Mouse (Mus musculus) heart, postnatal 14 days (tissue): ENCODE results near the gene Pik3c2g. TPM values are rescaled to one million over a fixed set of nuclear protein-coding genes. Genes with fewer than 3 reads are reported as not detected.
A peak's percentile ranks its signal among the peaks of the same experiment; 100 is the strongest.
"Not testable (repeated sequence)": the region's sequence is repeated elsewhere in the genome, so short reads cannot be mapped to it uniquely, and the experiment has no call there.

Experiments
- DNase-seq, 2 experiments: peaks; one replicate each; pipeline ENCODE4 v3.0.0; 2021 to 2022
- intact Hi-C: fragments of 180-260 bp; cut with DNase I; formaldehyde crosslinking; loops from one replicate; pipeline ENCODE4 v1.15.1; 2025
- total RNA-seq, 2 experiments: library from RNA; stranded (reverse); gene quantifications; 2 replicates each; pipeline ENCODE4 v1.2.3; 2021

The Pik3c2g gene
- total RNA-seq, 2 experiments from 2014 or later: 0.07 TPM; not detected in 1

DNA sequence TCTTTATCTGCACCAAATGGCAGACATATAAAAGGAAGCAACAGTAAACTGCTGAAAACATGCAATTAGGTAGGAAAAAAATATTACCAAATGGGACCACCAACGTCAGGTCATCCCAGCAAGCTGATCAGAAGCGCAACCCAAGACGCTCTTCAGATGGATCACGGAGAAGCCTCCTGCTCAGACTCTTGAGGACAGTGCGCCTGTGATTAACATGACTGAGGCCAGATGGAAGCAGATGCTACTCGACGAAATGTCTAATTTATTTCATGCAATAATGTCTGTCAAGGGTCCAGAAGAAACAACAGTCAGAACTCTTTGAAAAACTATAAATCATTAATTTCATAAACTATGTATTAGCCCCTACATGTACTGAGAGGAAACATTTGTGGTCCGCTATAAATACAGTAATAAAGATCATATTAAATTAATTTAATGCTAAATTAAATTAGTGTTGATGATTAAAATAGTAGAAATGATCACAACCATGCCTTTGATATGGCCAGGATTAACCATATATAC is 312.7 kb downstream of the Pik3c2g start:
- intact Hi-C loops: no loop called here
- DNase-seq: no peak

DNA sequence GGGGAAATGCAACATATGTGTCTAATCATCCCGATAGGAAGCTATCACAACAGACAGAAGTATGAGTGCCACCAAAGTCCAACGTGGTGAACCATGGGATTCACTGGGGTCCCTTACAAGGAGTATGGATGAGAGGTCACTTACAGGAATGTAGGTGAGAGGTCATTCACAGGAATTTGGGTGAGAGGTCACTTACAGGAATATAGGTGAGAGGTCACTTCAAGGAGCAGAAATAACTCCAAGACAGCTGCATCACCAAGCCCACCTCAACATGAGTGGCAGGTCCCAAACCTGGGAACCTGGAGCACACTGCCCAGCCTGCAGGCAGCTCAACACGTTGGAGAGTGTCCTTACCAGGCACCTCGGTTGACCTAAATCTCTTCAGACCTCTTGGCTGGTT is 314.8 kb downstream of the Pik3c2g start:
- DNase-seq: peak in 1 of 2 experiments; percentile 15
- intact Hi-C loops: no loop called here

DNA sequence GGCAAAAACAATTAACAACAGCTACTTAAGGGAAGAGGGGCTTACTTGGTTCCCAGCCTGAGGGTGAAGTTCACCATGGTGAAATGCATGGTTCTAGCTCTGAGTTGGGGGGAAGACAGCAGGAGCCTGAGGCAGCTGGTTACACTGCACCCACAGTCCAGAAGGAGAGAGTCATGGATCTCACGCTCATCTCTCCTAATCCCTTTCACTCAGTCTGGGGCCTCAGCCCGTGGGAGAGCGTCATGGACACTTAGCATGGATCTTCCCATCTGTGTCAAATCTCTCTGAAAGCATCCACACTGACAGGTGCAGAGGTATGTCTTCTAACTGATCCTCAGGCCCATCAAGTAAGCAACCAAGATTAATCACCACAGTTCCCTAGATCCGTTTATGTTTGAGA is 320.1 kb downstream of the Pik3c2g start:
- intact Hi-C loops: no loop called here
- DNase-seq: no peak

DNA sequence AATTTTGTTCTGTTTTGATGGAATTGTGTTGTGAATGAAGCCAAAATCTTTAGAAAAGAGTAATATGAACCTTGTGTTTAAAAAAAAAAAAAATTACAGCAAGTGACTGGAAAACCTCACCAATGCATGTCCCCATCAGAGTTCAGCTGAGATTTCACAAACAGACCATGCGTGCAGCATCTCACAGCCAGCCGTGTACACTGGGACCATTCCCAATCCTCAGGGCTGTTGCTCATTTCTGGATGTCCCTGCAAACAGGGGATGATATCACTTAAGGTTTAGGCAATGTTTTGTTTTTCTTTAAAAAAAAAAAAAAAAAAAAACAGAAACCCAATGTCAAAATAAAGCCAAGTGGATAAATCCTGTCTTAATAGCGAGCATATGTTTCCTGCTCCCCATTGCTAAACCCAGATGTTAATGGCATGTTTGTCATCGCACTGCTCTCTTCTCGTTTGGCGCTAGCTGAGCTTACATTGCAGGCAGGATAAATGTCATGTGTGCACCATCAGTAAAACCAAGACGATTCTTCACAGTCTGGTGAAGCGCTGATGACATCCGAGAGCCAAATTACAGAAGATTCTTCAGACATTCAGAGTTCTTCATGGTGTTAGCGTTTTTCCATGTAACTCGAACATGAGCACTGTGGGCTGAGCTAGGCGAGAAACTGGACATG is 322.1 kb downstream of the Pik3c2g start:
- intact Hi-C loops: no loop called here
- peak; percentile 42 to 45 for DNase-seq

DNA sequence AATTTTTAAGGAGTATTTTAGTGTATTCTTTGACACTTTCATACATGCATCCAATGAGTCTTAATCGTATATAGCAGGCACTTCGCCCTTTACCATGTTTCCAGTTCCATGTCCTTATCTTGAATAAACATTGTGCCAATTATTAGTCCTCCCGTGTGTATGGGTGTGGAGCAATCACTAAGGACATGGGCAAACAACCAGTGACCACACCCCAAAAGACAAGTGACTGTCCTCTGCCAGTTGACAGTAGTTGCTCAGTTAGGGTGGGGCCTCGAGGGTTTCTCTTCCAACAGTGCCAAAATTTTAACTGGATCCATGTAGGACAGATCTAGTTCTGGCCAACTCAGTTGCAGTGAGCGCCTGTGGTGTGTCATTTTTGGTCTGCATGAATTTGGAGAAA is 341.7 kb downstream of the Pik3c2g start:
- intact Hi-C loops: no loop called here
- no peak for DNase-seq

DNA sequence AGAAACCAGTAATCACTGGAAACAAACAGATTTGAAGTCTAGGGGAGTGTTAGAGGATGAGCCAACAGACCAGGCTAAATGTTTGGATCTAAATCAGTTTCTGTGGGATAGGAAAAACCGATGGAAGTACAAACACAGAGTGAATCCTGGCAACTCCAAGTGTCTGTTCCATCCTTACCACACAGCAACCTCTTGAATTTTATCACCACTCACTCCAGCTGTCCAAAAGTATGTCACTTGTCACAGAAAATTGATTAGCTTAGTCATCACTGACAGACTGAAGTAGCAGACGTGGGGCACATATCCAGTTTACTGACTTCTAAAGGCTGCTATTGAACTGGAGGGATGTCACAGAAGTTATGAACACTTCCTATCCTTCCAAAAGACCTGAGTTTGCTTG is 347.8 kb downstream of the Pik3c2g start:
- intact Hi-C loops: no loop called here
- no peak for DNase-seq

DNA sequence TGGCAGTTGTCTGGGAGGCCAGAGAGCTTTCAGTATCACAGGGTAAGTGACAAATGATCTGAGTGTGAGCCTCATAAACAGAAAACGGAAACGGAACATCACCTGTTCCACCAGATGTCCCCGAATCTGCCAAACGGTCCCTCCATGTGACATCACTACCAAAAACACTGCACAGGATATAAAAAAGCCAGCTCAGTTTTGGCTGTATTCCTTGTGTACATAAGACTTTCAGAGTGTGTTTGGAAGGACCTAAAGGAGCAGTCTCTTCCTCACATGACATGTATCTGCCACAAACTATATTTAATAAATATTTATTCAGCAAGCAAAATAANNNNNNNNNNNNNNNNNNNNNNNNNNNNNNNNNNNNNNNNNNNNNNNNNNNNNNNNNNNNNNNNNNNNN is 350.6 kb downstream of the Pik3c2g start:
- DNase-seq, intact Hi-C loops: not testable (repeated sequence)

DNA sequence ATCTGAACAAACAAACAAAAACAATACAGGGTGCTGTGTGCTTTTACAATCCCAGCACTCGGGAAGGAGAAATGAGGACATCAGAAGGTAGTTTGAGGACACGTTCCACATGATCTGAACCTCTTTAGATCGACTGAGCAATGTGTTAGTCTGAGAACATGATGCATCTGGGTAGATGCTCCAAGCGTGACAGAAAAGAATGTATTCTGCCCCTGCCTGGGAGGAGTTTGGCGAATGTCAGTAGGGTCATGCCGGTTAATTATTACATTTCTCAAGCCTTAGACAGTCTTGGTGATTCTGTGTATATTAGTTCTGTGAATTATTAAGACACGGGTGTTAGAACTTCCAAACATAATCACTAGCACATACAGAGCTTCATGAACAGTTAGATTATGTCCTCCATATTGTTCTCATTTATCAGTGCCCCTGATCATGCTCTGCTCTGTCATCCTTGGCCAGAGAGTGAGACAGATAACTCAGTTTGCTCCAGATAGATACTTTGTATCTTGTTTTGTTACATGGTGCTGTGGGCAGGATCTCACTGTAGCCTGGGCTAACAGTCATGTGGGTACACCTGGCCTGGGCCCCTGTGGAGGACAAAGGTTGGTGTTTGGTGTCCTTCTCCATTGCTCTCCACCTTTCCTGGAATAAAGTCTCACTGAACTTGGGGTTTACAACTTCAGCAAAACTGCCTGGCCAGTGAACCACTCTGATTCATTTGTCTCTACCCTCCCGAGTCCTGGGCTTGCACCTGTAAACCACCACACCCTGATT is 360.3 kb downstream of the Pik3c2g start:
- DNase-seq: no peak

DNA sequence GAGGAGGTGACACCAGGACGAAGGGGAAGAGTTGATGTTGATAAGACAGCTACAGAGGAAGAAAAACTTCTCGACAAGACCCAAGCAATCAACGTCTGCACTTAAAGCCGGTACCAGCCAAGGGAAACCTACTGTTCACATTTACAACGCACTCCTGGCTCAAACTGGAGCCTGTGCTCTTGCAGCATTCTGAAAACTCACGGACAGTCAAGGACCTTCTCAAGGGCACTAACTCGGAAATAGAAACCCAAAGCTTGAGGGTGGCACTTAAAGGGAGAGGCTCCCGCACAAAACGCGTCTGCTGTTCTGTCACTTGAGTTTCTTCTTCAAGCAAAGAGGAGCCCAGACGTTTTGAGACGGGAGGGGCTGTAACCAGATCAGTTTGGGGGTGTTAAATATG is 366.6 kb downstream of the Pik3c2g start:
- intact Hi-C loops: no loop called here
- peak in 1 of 2 experiments; percentile 23 for DNase-seq

More for the DNA sequence above, 360.3 kb downstream of the Pik3c2g start:
- intact Hi-C loops: no loop called here

DNA sequence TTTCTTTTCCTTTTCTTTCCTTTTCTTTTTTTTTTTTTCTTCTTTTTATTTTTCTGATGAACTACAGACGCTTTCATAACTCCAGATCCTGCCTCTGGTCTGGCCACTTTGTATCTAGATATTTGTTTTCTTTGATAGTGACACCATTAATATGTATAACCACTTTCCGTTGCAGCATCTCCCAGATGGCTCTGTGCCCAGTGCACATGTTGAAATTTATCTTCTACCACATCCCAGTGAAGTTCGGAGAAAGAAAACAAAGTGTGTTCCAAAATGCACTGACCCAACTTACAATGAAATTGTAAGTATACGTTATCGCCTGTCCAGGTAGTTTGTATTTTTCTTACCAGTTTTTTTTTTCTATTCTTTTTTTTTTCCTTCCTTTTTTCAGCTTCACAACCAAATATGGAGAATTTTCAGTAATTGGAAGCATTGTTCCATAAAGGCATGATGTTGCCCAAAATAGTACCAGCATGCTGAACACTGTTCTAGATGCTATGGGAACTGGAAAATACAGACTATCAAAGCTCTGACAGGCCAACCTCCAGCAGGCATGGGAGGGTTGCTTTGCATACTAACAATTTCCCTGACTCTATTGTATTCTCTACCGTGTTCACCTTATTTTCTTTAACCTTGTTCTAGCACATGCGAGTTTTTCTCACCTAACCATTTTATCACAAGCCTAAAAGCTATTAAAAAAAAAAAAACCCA is 370.7 kb downstream of the Pik3c2g start:
- DNase-seq: no peak
- intact Hi-C loops: no loop called here

DNA sequence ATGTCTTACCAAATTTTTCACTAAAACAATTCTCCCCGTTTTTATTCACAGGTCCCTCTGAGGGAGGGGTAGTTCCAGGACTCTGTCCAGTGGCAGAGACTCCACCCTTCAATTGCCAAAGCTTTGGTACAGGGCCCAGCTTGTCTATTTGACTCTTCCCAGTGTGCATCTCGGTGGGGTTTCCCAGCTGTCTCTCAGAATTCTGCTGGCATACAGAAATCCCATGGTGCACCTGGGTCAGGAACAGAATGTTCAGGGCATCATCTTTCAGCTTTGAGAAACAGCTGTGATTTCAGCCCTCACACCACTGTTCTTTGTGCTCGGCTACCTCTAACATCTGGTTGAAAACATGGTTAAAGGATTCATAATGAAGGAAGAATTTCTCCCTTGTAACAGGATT is 376.8 kb downstream of the Pik3c2g start:
- peak; percentile 25 to 33 for DNase-seq
- intact Hi-C loops: no loop called here

DNA sequence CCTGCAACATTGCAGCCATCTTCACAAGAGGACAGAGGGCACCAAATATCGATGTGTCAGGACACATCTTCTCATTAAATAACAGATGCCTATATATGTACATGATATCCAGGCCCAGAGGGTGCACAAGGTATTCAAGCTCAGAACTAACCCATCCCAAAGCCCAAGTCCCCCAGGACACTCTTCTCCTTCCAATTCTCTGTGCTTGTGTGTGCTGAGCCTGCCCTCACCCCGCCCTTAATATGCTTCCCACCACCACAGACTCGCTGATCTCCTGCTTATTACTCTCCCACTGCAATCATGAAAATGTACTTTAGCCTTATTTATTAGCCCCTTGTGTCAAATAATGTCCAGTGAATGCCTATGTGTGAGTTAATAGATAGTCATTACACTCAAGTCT is 377.9 kb downstream of the Pik3c2g start:
- intact Hi-C loops: no loop called here
- DNase-seq: no peak

DNA sequence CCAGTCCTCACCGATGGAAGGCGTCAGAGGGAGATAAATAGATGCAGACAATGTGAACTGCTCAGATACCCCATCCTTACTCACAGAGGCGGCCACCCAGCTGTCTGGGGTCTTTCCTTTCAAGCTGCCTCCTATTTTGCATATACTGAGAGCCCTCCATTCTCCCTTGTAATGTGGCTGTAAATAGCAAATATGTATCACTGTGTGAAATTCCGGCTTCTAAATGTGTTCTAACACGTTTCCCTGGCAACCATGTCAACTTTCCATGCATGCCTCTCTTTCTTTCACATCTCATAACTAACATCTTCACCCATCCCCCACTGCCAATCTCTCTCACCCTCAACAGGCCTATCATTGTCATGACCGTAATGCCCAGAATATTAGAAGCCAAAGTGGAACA is 379.7 kb downstream of the Pik3c2g start:
- DNase-seq: no peak
- intact Hi-C loops: no loop called here

DNA sequence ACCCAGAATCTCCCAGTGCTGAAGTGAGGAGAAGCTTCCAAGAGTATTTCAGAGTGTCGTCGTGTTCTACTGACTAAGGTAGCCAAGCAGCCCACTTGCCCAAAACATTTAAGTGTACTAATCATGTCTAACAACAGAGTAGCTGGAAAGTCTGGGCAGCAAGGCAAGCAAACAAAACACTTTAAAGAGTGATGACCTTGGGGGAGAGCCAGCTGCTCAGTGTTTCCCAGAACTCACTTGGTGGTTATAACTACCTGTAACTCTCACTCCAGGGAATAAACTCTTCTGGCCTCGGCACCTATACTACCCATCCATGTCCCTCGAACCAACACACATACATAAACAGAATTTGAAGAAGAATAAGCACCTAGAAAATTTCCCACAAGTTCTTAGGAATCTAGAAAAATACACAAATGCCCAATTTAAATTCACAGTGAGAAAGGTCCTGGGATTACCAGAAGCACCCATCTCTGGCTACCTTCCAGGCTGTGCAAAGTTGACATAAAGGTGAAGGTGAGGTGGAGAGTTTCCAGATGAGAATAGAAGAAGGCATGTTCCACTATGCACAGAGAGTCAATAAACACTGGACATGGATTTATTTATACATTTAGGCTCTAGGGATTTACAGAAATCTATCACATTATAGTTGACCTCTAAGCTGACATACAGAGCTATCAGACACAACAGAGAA is 384.7 kb downstream of the Pik3c2g start:
- intact Hi-C loops: no loop called here
- DNase-seq: no peak

DNA sequence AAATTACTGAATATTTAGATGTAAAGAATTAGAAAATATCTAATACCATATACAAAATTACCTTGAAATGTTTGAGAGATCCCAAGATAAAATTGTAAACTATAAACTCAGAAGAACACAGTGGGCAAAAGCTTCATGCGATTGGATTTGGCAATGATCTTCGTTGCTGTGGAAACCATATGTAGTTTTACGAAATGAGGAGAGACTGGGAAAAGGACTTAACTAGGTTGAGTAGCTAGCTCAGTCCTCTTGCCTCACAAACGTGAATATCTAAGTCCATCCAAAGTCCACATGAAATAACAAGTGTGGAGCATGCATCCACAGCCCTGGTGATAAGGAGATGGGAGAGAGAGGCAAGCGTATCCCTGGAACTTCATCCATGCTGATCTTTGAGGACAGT is 387.6 kb downstream of the Pik3c2g start:
- intact Hi-C loops: no loop called here
- no peak for DNase-seq

DNA sequence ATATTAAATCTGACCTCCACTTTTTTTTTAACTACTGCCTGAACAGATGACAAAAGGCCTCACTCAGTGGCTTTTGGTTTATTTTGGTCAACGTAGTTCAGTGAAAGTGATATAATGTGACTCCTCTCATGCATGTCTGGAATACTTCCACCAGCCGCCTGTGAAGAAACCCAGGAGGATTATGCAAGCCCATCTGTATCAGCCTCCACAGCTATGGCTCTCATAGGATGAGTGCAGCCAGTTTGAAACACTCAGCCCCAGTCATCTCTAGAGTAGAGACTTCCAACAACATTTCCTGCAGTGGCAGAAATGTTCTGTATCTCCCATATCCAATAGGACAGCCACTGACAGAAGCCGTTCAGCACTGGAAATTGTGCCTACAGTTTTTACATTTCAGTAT is 391.1 kb downstream of the Pik3c2g start:
- DNase-seq: no peak
- intact Hi-C loops: no loop called here

DNA sequence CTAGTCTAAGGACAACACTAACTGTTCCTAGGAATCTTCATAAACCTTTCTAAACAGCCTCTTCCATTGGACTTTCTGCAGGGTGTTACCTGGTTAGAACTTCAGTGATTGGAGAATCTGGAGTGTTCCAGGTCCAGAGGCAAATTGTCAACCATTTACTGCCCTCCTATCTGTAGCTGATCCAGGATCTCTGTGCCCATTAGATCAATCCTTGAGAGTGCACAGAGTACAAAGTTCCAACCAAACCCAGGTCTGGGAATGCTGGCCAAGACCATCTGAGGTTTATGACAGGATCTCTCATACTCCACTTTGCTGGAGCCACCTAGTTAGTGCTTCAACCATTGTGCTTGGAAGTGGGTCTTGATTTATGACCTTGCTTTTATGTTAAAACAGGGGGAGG is 394.0 kb downstream of the Pik3c2g start:
- no peak for DNase-seq
- intact Hi-C loops: no loop called here

DNA sequence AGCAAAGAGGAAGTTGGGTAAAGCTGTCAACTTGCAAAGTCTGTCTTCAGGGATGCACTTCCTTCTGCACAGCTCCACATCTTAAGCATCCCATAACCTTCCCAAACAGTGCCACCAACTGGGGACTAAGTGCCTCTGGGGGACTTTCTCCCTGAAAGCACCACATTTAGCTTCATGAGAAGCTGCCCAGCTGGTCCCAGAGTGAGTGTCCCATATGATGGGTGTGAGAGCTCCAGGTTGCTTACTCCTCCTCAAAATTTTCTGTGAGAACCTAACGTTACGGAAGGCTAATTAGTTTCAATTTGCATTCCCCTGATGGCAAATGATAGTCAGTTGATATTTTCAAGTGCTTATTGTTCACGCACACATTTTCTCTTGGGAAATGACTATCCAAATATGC is 397.0 kb downstream of the Pik3c2g start:
- DNase-seq: no peak
- intact Hi-C loops: no loop called here

DNA sequence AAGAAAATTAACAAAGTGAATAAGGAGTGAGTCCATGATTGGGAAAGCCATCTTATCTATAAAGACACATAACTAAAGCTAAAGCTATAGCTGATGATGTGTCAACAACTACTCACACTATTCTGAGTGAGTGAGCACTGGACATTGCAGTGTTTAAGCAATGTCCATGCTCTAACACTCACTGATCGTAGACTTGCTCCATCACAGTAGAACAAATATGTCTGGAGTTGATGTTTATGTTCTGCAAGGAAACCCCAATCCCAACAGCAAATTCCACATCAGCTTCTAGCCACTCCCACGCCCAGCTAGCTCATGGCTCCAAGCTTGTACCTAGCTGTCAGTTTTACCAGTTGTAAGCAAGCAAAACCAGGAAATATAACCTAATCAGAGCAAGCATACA is 399.5 kb downstream of the Pik3c2g start:
- intact Hi-C loops: no loop called here
- no peak for DNase-seq

DNA sequence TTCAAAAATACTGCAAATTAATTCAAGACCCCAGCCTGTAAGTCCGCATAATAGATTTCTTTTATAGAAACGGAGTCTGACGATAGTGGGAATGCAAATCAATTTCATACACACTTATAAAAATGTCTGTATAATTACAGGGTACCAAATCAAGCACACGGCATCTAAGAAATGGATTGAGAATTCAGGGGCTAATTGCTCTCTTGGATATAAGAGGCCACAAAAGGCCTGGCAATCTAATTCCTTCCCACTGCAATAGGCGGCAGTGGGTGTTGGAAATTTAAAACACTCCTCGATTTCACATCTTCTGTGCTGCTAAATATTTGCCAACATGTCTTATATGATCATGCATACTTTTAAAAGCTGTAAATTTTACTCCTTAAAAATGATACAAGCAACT is 402.1 kb downstream of the Pik3c2g start:
- intact Hi-C loops: no loop called here
- DNase-seq: no peak

DNA sequence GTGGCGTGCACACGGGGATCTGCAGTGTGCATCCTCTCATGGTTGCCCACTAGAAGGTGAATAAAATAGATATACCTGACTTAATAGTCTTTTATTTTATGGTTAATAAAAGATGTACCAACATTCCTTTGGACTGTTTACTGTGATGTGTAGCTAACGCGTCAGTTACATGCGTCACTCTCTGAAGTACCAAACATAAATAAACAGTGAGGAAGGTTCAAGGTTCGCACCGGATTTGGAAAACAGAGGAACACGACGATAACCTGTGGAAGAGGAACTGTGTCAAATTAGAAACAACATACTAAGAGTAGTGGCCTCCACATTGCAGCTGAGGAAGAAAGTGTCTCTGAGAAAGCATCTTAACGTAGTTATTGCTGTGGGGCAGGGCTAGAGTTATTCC is 402.6 kb downstream of the Pik3c2g start:
- DNase-seq: no peak
- intact Hi-C loops: no loop called here
